Mouse (Mus musculus): Measurements from ENCODE around the gene Arid3b.

DNA sequence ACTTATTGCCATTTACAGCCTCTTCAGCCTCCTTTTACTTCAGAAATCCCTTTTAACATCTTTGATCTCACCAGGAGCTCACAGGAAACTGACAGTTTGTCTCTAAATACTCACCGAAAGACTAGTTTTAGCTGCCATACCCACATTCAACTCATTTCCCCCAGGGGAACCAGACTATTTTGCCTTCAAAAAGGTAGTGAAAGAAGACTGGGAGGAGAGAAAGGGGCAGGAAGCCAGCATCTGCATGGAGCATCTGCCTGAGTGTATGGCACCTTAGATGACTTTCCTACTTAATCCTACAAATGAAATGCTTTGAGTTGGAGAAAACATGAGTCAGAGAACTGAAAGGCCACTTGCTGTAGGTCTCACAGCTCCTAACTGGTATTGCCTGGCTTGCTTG is 22.6 kb downstream of the Arid3b start:
- TF ChIP-seq CTCF (IDR thresholded peaks at IDR 0.05; ENCODE audit: low read depth) (no peak), EP300 (IDR thresholded peaks at IDR 0.05; ENCODE audit: low read depth) (no peak)

Measured in liver, embryonic 14.5 days (tissue).